Mouse (Mus musculus) heart, embryonic 11.5 days (tissue): Measurements from ENCODE around the gene Vmn2r16. TPM values are rescaled to one million over a fixed set of nuclear protein-coding genes. Genes with fewer than 3 reads are reported as not detected.

Source experiments
- ATAC-seq: fragments of 200-750 bp; cut with Nextera tagmentation; replicated peaks from 2 replicates; pipeline ENCODE4 v1.8.0; 2017; ENCODE audit warnings: moderate library complexity; ENCODE audit not compliant: insufficient number of reproducible peaks, low FRiP score, low TSS enrichment
- H3K27ac ChIP-seq: fragments of 300-500 bp; sonication (generic); 2 replicates; pipeline ENCODE4 v1.5.1; 2014; ENCODE audit warnings: mild to moderate bottlenecking, low read depth, low read length
- H3K27me3 ChIP-seq: fragments of 300-500 bp; sonication (generic); 2 replicates; pipeline ENCODE4 v1.6.1; 2014; ENCODE audit warnings: mild to moderate bottlenecking, low read length, mixed read lengths; ENCODE audit not compliant: control insufficient read depth, insufficient read depth
- H3K36me3 ChIP-seq: fragments of 300-500 bp; sonication (generic); 2 replicates; pipeline ENCODE4 v1.6.1; 2014; ENCODE audit warnings: mild to moderate bottlenecking, low read length, moderate library complexity, mixed read lengths; ENCODE audit not compliant: control insufficient read depth, insufficient read depth
- H3K4me1 ChIP-seq: fragments of 300-500 bp; sonication (generic); 2 replicates; pipeline ENCODE4 v1.6.1; 2014; ENCODE audit warnings: low read length; ENCODE audit not compliant: control insufficient read depth, insufficient read depth
- H3K4me2 ChIP-seq: fragments of 300-500 bp; sonication (generic); 2 replicates; pipeline ENCODE4 v1.6.1; 2014; ENCODE audit warnings: mild to moderate bottlenecking, moderate library complexity
- H3K4me3 ChIP-seq: fragments of 300-500 bp; sonication (generic); 2 replicates; pipeline ENCODE4 v1.5.1; 2014; ENCODE audit warnings: low read depth, low read length
- H3K9ac ChIP-seq: fragments of 300-500 bp; sonication (generic); 2 replicates; pipeline ENCODE4 v1.6.1; 2014; ENCODE audit warnings: mild to moderate bottlenecking, low read depth, low read length, moderate library complexity
- H3K9me3 ChIP-seq: fragments of 300-500 bp; sonication (generic); replicated peaks from 2 replicates; pipeline ENCODE4 v1.6.1; 2016; ENCODE audit warnings: low read length; ENCODE audit not compliant: control insufficient read depth
- WGBS: fragments of 180-500 bp; shearing (Covaris S2); extraction: QIAGEN DNeasy Blood & Tissue Kit; methylation state at CpG from one replicate; pipeline ENCODE4 v1.1.7; 2014; ENCODE audit not compliant: insufficient replicate concordance; 5-methylcytosine and 5-hydroxymethylcytosine counted together
- polyA plus RNA-seq: library from polyadenylated mRNA; unstranded; fragments of >200 nt; fragmentation: Nextera tagmentation; extraction: Ambion mirVana; gene quantifications from 2 replicates; pipeline ENCODE4 v1.2.1, GENCODE M21; 2014

Vmn2r16 gene
- polyA plus RNA-seq, result not detected in 2 replicates

DNA sequence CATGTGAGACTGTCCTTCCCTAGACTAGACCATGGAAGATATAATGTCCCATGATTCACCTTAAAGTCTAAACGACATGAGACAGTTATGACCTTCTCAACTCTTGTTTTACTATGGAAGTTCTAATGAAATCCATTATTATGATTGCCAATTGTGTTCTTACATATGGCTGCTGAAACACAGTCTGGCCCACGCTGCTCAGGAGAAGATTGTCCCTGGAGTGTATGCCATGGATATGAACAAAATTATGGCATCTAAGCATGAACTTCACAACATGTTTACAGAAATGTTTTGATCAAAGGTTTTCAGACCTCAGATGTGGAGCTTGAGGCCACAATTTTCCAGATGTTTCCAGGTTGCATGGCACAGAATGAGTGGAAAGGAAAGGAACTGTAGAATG, at the start of gene Vmn2r16:
Vmn2r16 (plus strand) TSS at position 301 of the 400 bp plus-strand sequence.
- no peak for ATAC-seq
- 52% methylated on average over 2 of the region's 2 CpGs for WGBS
- no peaks in the 10 kb centered on the region for H3K4me1 ChIP-seq

DNA sequence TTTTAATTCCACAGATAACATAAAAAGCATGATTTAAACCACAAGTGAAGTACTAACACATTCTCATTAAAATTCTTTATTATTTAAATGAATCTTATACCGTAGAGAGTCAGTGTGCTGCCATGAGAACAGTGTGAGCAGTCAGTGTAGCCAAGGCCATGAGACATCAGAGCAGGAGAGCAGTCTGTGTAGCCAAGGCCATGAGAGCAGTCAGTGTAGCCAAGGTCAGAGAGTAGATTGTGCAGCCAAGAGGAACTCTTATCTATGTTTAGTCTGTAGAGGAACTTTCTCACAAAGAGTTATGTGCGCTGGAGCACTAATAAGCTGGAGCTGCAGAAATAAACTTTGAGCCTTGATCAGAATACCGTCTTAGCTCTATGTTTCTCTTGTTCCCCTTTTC, 35.3 kb upstream of the Vmn2r16 start:
- H3K9ac ChIP-seq, result no peak overlapping the region
- WGBS, result 68% methylated on average over 3 of the region's 3 CpGs
- H3K4me1 ChIP-seq, result no peaks in the 10 kb centered on the region
- H3K4me2 ChIP-seq, result no peak overlapping the region
- H3K9me3 ChIP-seq, result no peaks in the 10 kb centered on the region; the same call in 1 of the 2 replicates
- H3K27ac ChIP-seq, result no peak overlapping the region
- no peaks in the 10 kb centered on the region for H3K36me3 ChIP-seq
- H3K27me3 ChIP-seq, result no peaks in the 10 kb centered on the region
- H3K4me3 ChIP-seq, result no peak overlapping the region
- no peak for ATAC-seq

More for the DNA sequence above, at the start of gene Vmn2r16:
- no peak within 1 kb of the TSS for H3K9ac ChIP-seq
- H3K27me3 ChIP-seq, result no peaks in the 10 kb centered on the region
- peaks cover 11% of the 10 kb centered on the region for H3K9me3 ChIP-seq
- H3K4me2 ChIP-seq, result no peak within 1 kb of the TSS
- no peak within 1 kb of the TSS for H3K27ac ChIP-seq
- no peak within 1 kb of the TSS for H3K4me3 ChIP-seq
- no peaks in the 10 kb centered on the region for H3K36me3 ChIP-seq

- no peak within 1 kb of the TSS for H3K4me2 ChIP-seq
- H3K27me3 ChIP-seq, result no peaks in the 10 kb centered on the region
- no peaks in the 10 kb centered on the region; the same call in 1 of the 2 replicates for H3K9me3 ChIP-seq
- H3K36me3 ChIP-seq, result no peaks in the 10 kb centered on the region
- no peak for ATAC-seq
- no peak within 1 kb of the TSS for H3K4me3 ChIP-seq
- no peak within 1 kb of the TSS for H3K27ac ChIP-seq
- no peaks in the 10 kb centered on the region for H3K4me1 ChIP-seq
- H3K9ac ChIP-seq, result no peak within 1 kb of the TSS
- 48% methylated on average over 3 of the region's 3 CpGs for WGBS
These were observed 32.4 kb upstream of the Vmn2r16 start, which contains the start of gene Vmn2r15 for GRCm38 (mm10) chr5:109297544-109297943. TSS of gene Vmn2r15 (minus strand) at chr5:109297644.

DNA sequence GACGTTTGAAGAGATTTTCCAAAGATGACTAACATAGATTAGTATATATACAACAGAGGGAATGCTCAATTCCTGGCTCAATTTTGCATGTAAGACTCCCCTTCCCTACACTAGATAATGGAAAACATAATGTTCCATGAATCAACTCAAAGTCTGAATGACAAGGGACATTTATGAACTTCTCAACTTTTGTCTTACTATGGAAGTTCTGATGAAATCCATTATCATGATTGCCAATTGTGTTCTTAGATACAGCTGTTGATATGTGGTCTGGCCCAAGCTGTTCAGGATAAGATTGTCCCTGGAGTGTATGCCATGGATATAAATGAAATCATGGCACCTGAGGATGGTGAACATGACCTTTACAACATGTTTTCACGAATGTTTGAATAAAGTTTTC, 89.4 kb downstream of the Vmn2r16 start, which contains the start of gene Vmn2r17:
Vmn2r17 (plus strand) TSS at position 301 of the 400 bp plus-strand sequence.
- no peaks in the 10 kb centered on the region for H3K36me3 ChIP-seq
- H3K4me3 ChIP-seq, result no peak within 1 kb of the TSS
- no peak within 1 kb of the TSS for H3K4me2 ChIP-seq
- H3K9ac ChIP-seq, result no peak within 1 kb of the TSS
- H3K27me3 ChIP-seq, result no peaks in the 10 kb centered on the region
- H3K27ac ChIP-seq, result no peak within 1 kb of the TSS
- no peak for ATAC-seq
- 41% methylated on average over 2 of the region's 2 CpGs for WGBS
- peaks cover 4% of the 10 kb centered on the region; the same call in 1 of the 2 replicates for H3K9me3 ChIP-seq
- H3K4me1 ChIP-seq, result no peaks in the 10 kb centered on the region

Other genes with a start within 250 kb of the Vmn2r16 start
- gene Vmn2r12, start 232.2 kb upstream of the Vmn2r16 start, polyA plus RNA-seq, result not detected in 2 replicates
- not detected in 2 replicates for gene Vmn2r13, start 138.0 kb upstream of the Vmn2r16 start, polyA plus RNA-seq
- gene Vmn2r14, start 105.5 kb upstream of the Vmn2r16 start, polyA plus RNA-seq, result not detected in 2 replicates
- gene Vmn2r15, start 32.5 kb upstream of the Vmn2r16 start, polyA plus RNA-seq, result not detected in 2 replicates
- not detected in 2 replicates for gene Vmn2r17, start 89.5 kb downstream of the Vmn2r16 start, polyA plus RNA-seq
- gene Crlf2, start 228.8 kb downstream of the Vmn2r16 start, polyA plus RNA-seq, result 5.4 and 5.8 TPM in 2 replicates